Mouse (Mus musculus): ENCODE measurements around the gene Thap2. TPM values are rescaled to one million over a fixed set of nuclear protein-coding genes. Genes with fewer than 3 reads are reported as not detected.

Thap2 gene
- polyA plus RNA-seq, 1 experiment = 14.6 TPM

DNA sequence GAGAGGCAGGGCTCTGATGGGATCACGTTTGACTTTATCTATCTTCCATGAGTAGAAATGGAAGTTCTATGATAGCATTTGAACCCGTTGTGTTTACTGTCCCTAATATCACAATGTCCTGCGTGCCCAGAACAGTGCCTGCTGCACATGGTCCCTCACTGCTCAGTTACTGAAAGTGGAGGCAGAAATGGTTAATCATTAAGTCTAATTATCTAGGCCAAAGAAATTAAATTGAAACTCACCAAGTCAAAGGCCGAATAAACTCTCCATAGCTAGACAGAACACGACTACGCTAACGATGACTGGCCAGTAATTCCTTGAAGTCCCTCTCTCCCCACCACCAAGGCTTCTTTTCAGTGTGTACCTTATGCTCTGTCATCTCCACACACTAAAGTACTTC lies 34.7 kb downstream of the Thap2 start:
- 91% methylated on average over 7 of the region's 7 CpGs for WGBS
- H3K27ac ChIP-seq (ENCODE audit: insufficient read depth, low read length) = no peak overlapping the region
- no peaks in the 10 kb centered on the region for H3K27me3 ChIP-seq (ENCODE audit: control insufficient read depth, insufficient read depth, low read length)
- H3K4me3 ChIP-seq (replicated peaks; ENCODE audit: insufficient read depth, low read depth, low read length) = no peak overlapping the region
- TF ChIP-seq CTCF (IDR thresholded peaks at IDR 0.05; ENCODE audit: borderline replicate concordance, insufficient read depth, low read depth, low read length) = no peak
- TF ChIP-seq POLR2A (IDR thresholded peaks at IDR 0.05; ENCODE audit: borderline replicate concordance, insufficient read depth, low read length) = no peak
- DNase-seq = no peak
- H3K4me1 ChIP-seq (ENCODE audit: control insufficient read depth, insufficient read depth, low read length) = no peaks in the 10 kb centered on the region

DNA sequence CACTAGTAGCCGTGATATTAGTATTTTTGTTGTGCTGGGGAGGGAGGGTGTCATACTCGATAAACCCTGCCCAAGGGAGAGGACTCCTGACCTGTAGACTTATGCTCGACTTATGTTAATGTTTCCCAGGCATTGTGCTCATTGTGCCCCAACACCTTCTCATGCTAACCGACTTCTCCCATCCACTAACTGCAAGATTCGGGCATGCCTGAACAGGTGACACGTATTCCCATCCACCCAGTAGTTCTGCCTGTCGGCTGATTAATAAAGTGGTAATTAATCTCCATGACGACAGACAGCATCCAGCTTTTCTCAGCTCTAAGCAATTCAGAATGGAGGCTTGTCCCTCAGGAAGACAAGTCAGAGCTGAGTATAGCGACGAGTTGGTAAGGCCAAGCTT lies 35.2 kb downstream of the Thap2 start:
- H3K4me1 ChIP-seq (ENCODE audit: control insufficient read depth, insufficient read depth, low read length) = no peaks in the 10 kb centered on the region
- DNase-seq = no peak
- H3K4me3 ChIP-seq (replicated peaks; ENCODE audit: insufficient read depth, low read depth, low read length) = no peak overlapping the region
- no peaks in the 10 kb centered on the region for H3K27me3 ChIP-seq (ENCODE audit: control insufficient read depth, insufficient read depth, low read length)
- 70% methylated on average over 10 of the region's 10 CpGs for WGBS
- TF ChIP-seq POLR2A (IDR thresholded peaks at IDR 0.05; ENCODE audit: borderline replicate concordance, insufficient read depth, low read length) (no peak), CTCF (IDR thresholded peaks at IDR 0.05; ENCODE audit: borderline replicate concordance, insufficient read depth, low read depth, low read length) (no peak)
- no peak overlapping the region for H3K27ac ChIP-seq (ENCODE audit: insufficient read depth, low read length)

DNA sequence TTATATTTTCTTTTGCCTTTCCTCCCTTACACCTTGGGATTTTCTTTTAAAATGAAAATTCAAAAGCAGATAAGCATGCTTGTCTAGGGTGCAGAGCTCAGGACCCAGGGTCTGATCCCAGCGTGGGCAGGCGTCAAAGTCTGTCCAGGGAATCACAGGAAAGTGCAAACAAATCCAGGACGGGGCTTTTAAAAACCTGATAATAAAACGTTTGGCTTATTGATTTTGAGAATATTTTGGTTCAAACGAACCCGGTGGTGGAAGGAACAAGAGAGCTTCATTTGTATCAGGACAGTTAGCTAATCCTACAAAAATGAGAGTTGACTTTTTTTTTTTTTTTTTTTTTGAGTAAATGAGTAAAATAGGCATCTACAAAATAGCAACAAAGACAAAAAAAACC lies 36.1 kb downstream of the Thap2 start:
- no peak overlapping the region for H3K27ac ChIP-seq (ENCODE audit: insufficient read depth, low read length)
- H3K27me3 ChIP-seq (ENCODE audit: control insufficient read depth, insufficient read depth, low read length) = no peaks in the 10 kb centered on the region
- H3K4me1 ChIP-seq (ENCODE audit: control insufficient read depth, insufficient read depth, low read length) = no peaks in the 10 kb centered on the region
- no peak overlapping the region for H3K4me3 ChIP-seq (replicated peaks; ENCODE audit: insufficient read depth, low read depth, low read length)
- TF ChIP-seq CTCF (IDR thresholded peaks at IDR 0.05; ENCODE audit: borderline replicate concordance, insufficient read depth, low read depth, low read length) (no peak), POLR2A (IDR thresholded peaks at IDR 0.05; ENCODE audit: borderline replicate concordance, insufficient read depth, low read length) (no peak)
- 84% methylated on average over 6 of the region's 6 CpGs for WGBS
- DNase-seq = no peak

DNA sequence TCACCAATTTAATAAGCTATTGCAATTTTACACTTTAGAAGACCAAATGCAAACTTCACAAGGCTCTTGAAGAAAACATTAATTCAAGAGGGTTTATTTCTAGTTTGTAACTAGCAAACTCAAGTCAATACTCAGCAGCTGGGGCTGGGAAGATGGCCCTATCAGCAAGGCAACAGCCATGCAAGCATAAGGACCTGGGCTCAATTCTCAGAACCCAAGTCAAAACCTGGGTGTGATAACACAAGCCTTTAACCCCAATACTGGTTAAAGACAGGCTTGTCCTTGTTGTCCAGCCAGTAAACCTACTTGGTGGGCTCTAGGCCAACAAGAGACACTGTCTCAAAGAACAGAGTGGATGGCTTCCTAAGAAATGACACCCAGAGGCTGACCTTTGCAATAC lies 37.8 kb downstream of the Thap2 start:
- no peak for TF ChIP-seq CTCF (IDR thresholded peaks at IDR 0.05; ENCODE audit: borderline replicate concordance, insufficient read depth, low read depth, low read length)
- Histone ChIP-seq H3K27ac (ENCODE audit: insufficient read depth, low read length) (no peak overlapping the region), H3K4me1 (ENCODE audit: control insufficient read depth, insufficient read depth, low read length) (no peaks in the 10 kb centered on the region), H3K27me3 (ENCODE audit: control insufficient read depth, insufficient read depth, low read length) (no peaks in the 10 kb centered on the region), H3K4me3 (replicated peaks; ENCODE audit: insufficient read depth, low read depth, low read length) (no peak overlapping the region)
- DNase-seq = no peak

DNA sequence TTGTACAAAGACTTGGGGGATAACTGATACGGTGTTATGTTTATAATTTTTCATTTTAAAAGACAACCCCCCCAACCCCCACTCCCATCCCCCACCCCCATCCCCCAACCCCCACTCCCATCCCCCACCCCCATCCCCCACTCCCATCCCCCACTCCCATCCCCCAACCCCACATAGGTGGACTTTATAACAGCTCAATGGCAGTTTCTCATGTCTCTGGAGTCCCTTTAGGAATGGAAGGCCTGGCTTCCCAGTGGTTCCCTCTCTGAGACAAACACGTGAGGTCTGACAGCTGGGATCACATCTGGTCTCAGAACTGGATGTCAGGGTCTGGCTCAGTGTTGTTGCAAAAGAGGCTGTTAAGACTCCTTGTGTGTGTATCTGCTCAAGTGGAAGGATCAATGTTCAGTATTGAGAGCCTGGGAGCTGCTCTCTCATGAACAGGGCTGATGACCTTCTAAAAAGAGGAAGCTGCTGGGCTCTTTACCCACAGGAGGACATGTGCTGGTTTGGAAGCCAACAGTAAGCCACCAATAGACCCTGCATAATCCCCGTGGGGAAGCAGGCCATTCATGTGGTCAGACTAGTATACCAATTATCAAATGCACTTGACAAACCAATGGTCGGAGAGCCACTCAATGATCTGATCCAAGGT lies 41.3 kb downstream of the Thap2 start:
- Histone ChIP-seq H3K27ac (ENCODE audit: insufficient read depth, low read length) (no peak overlapping the region), H3K4me1 (ENCODE audit: control insufficient read depth, insufficient read depth, low read length) (no peaks in the 10 kb centered on the region), H3K4me3 (replicated peaks; ENCODE audit: insufficient read depth, low read depth, low read length) (no peak overlapping the region), H3K27me3 (ENCODE audit: control insufficient read depth, insufficient read depth, low read length) (no peaks in the 10 kb centered on the region)
- DNase-seq = no peak
- TF ChIP-seq POLR2A (IDR thresholded peaks at IDR 0.05; ENCODE audit: borderline replicate concordance, insufficient read depth, low read length) = no peak
- no peak for TF ChIP-seq CTCF (IDR thresholded peaks at IDR 0.05; ENCODE audit: borderline replicate concordance, insufficient read depth, low read depth, low read length)
- 89% methylated on average over 4 of the region's 4 CpGs for WGBS

DNA sequence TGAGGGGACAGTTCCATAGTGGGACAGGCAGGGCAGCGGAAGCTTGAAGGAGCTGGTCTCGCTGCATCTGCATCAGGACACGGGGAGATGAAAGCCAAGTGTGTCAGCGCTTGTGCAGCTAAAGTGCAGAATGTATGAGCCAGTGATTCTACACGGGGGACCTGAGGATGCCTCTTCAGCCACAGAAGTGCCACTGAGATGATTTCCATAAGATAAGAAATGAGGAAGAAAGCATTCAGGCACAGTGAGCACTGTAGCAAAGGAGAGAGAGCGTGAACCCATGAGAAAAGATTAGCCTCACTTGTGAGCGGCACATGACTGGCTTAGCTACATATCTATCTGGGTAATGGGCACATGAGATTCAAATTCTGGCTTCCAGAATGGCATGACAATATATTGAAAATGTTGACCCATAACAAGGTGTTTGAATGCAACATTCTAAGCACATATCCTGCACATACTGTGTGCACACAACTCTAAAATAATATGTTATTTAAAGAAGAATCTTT lies 44.4 kb downstream of the Thap2 start:
- no peak for DNase-seq
- TF ChIP-seq POLR2A (IDR thresholded peaks at IDR 0.05; ENCODE audit: borderline replicate concordance, insufficient read depth, low read length) (no peak), CTCF (IDR thresholded peaks at IDR 0.05; ENCODE audit: borderline replicate concordance, insufficient read depth, low read depth, low read length) (no peak)
- no peak overlapping the region for H3K27ac ChIP-seq (ENCODE audit: insufficient read depth, low read length)
- WGBS = 94% methylated on average over 7 of the region's 7 CpGs
- H3K4me1 ChIP-seq (ENCODE audit: control insufficient read depth, insufficient read depth, low read length) = no peaks in the 10 kb centered on the region
- H3K27me3 ChIP-seq (ENCODE audit: control insufficient read depth, insufficient read depth, low read length) = no peaks in the 10 kb centered on the region
- no peak overlapping the region for H3K4me3 ChIP-seq (replicated peaks; ENCODE audit: insufficient read depth, low read depth, low read length)

DNA sequence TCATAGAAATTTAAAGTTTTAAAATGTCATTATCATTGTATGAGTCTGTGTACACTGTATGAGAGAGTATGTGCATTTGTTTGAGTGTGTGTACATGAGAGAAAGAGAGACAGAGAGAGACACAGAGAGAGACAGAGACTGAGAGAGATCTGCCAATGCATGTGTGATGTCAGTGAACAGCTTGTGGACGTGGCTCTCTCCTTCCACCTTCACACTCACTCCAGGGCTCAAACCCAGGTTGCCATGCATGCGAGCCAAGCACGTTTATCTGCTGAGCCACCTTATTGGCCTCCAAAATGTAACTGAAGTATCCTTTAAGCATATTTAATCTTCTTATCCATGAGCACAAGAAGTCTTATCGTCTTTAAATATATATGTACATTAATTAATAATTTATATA lies 47.3 kb downstream of the Thap2 start:
- Histone ChIP-seq H3K4me1 (ENCODE audit: control insufficient read depth, insufficient read depth, low read length) (no peaks in the 10 kb centered on the region), H3K27ac (ENCODE audit: insufficient read depth, low read length) (no peak overlapping the region), H3K4me3 (replicated peaks; ENCODE audit: insufficient read depth, low read depth, low read length) (no peak overlapping the region), H3K27me3 (ENCODE audit: control insufficient read depth, insufficient read depth, low read length) (no peaks in the 10 kb centered on the region)
- WGBS = 71% methylated on average over 4 of the region's 4 CpGs
- DNase-seq = no peak
- no peak for TF ChIP-seq CTCF (IDR thresholded peaks at IDR 0.05; ENCODE audit: borderline replicate concordance, insufficient read depth, low read depth, low read length)
- no peak for TF ChIP-seq POLR2A (IDR thresholded peaks at IDR 0.05; ENCODE audit: borderline replicate concordance, insufficient read depth, low read length)

DNA sequence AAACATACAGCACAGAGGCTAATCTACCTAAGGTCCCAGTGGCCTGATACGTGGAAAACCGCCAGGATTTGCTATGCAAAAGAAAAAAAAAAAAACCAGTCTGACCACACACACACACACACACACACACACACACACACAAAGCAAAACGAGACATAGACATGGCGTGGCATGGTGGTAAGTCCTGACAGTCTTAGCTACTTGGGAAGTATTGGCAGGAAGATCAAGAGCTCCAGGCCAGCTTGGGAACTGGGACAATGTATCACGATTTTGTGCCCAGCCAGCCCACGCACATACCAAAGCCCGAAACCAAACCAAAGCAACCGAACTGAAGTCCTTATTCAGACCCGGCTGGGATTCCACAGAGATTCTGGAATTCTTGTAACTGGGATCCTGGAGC lies 50.7 kb downstream of the Thap2 start:
- no peak overlapping the region for H3K4me3 ChIP-seq (replicated peaks; ENCODE audit: insufficient read depth, low read depth, low read length)
- no peaks in the 10 kb centered on the region for H3K4me1 ChIP-seq (ENCODE audit: control insufficient read depth, insufficient read depth, low read length)
- DNase-seq = no peak
- WGBS = 50% methylated on average over 9 of the region's 9 CpGs
- no peak overlapping the region for H3K27ac ChIP-seq (ENCODE audit: insufficient read depth, low read length)
- TF ChIP-seq POLR2A (IDR thresholded peaks at IDR 0.05; ENCODE audit: borderline replicate concordance, insufficient read depth, low read length) = no peak
- TF ChIP-seq CTCF (IDR thresholded peaks at IDR 0.05; ENCODE audit: borderline replicate concordance, insufficient read depth, low read depth, low read length) = no peak
- no peaks in the 10 kb centered on the region for H3K27me3 ChIP-seq (ENCODE audit: control insufficient read depth, insufficient read depth, low read length)
